Mouse (Mus musculus) adrenal gland, postnatal 14 days (tissue): Measurements from ENCODE around the gene Kctd5. TPM values are rescaled to one million over a fixed set of nuclear protein-coding genes. Genes with fewer than 3 reads are reported as not detected.

Source experiments
- microRNA-seq, 2 experiments: library from miRNA; unstranded; fragments of <30 nt; microRNA quantifications; one replicate each; pipeline ENCODE4 v1.2.0; 2021
- total RNA-seq: library from RNA; stranded (reverse); gene quantifications from 2 replicates; pipeline ENCODE4 v1.2.3, GENCODE M21; 2021

Kctd5 gene
- total RNA-seq, 1 experiment from 2014 or later, result 19.1 TPM

Small RNA genes within 50 kb of the gene (microRNA-seq; reads per million reads assigned to microRNA genes)
- 0 reads per million in 2 experiments for gene Gm27700

Other genes with a start within 250 kb of the Kctd5 start
- gene Elob, start 244.3 kb downstream of the Kctd5 start, total RNA-seq, result 376 and 380 TPM in 2 replicates
- not detected in 2 replicates for gene Prss33, start 237.4 kb downstream of the Kctd5 start, total RNA-seq
- gene Prss32, start 229.6 kb downstream of the Kctd5 start, total RNA-seq, result not detected in 2 replicates
- 0.56 TPM in 1 of 2 replicates, not detected in the other for gene Prss41, start 229.3 kb downstream of the Kctd5 start, total RNA-seq
- gene Prss21, start 205.4 kb downstream of the Kctd5 start, total RNA-seq, result not detected in 2 replicates
- not detected in 2 replicates for gene Dcpp1, start 192.6 kb downstream of the Kctd5 start, total RNA-seq
- gene Dcpp2, start 192.6 kb downstream of the Kctd5 start, total RNA-seq, result not detected in 2 replicates
- not detected in 2 replicates for gene Dcpp3, start 156.0 kb downstream of the Kctd5 start, total RNA-seq
- gene Sbp, start 131.8 kb downstream of the Kctd5 start, total RNA-seq, result not detected in 2 replicates
- gene Sbpl, start 118.2 kb downstream of the Kctd5 start, total RNA-seq, result not detected in 2 replicates
- gene Prss30, start 92.9 kb downstream of the Kctd5 start, total RNA-seq, result 0.34 and 0.37 TPM in 2 replicates
- not detected in 2 replicates for gene Prss22, start 75.4 kb downstream of the Kctd5 start, total RNA-seq
- 0.41 and 1.6 TPM in 2 replicates for gene Prss27, start 35.3 kb downstream of the Kctd5 start, total RNA-seq
- 49.1 and 53.7 TPM in 2 replicates for gene Pdpk1, start 77.4 kb upstream of the Kctd5 start, total RNA-seq
- gene Amdhd2, start 90.3 kb upstream of the Kctd5 start, total RNA-seq, result 35.8 and 37.2 TPM in 2 replicates
- gene Atp6v0c, start 96.2 kb upstream of the Kctd5 start, total RNA-seq, result 346 and 376 TPM in 2 replicates
- gene Tbc1d24, start 132.1 kb upstream of the Kctd5 start, total RNA-seq, result 11.0 and 14.6 TPM in 2 replicates
- gene Ntn3, start 136.0 kb upstream of the Kctd5 start, total RNA-seq, result 2.1 and 2.9 TPM in 2 replicates
- 9.2 and 14.0 TPM in 2 replicates for gene Tedc2, start 147.4 kb upstream of the Kctd5 start, total RNA-seq
- gene Ccnf, start 178.0 kb upstream of the Kctd5 start, total RNA-seq, result 12.0 and 12.8 TPM in 2 replicates